Mouse (Mus musculus) gastrocnemius, postnatal 36 days (tissue): ENCODE data around the gene Fxyd7. TPM values are rescaled to one million over a fixed set of nuclear protein-coding genes. Genes with fewer than 3 reads are reported as not detected.

Experiments
- DNase-seq, 2 experiments: peaks; one replicate each; pipeline ENCODE4 v3.0.0; 2022
- intact Hi-C: fragments of 180-260 bp; cut with DNase I; formaldehyde crosslinking; loops from one replicate; pipeline ENCODE4 v1.15.1; 2025
- total RNA-seq, 2 experiments: library from RNA; stranded (reverse); gene quantifications; 2 replicates each; pipeline ENCODE4 v1.2.3; 2021

The Fxyd7 gene
- total RNA-seq, 2 experiments from 2014 or later = 1.7 to 1.8 TPM

DNA sequence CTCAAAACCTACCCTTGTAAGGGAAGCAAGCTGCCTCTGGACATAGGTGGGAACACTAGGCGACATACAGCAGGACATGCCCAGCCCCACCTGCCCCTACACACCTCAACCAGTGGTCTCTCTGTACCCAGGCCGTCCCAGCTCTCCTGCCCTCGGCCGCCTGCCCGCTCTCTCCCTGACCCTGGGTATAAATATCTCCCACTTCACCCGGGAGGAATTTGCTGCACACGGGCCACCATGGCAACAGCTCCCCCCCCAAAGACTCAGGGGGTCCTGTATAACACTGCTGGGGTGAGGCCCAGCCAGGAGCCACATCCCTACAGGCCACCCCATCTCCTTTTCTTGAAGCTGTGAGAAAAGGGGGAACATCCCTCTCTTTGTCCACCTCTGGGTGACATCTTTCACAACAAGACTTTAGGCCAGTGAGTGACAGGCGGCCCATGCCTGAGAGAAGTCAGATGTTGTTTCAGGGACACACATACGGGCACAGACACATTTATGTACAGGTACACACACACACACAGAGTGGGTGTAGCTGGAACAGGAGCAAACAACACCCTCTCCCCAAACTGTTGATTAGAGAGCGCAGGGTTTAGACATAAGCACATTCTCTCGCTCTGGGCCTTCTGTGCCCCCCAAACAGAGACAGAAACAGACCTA, 3.5 kb upstream of the Fxyd7 start:
- peak; percentile 61 to 65 for DNase-seq
- intact Hi-C loops = no loop called here

DNA sequence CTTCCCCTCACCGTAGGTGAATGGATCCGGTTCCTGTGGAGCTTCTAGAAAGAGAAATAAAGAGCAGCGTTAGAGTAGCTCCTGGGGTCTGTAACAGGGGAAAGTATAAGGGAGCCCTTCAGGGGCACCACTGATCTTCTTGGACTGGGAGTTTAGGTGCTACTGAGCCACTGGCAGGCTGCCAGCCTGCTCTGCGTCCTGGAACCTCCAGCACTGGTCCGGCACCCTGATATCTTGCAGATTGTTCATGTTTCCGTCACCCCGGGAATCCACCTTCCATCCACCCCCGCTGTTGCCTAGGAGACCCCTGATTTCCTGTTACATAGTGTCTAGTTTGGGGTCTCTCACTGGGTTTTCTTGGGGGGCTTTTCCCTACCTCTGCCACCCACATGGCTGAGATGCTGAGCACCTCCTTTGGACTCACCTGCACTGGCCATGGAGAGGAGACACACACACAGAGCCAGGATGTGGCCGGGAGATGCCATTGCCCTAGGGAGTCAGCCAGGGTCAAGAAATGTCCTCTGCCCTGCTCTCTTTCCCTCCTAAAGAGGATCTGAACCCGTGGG, 2.7 kb upstream of the Fxyd7 start:
- intact Hi-C loops = no loop called here
- DNase-seq = no peak

DNA sequence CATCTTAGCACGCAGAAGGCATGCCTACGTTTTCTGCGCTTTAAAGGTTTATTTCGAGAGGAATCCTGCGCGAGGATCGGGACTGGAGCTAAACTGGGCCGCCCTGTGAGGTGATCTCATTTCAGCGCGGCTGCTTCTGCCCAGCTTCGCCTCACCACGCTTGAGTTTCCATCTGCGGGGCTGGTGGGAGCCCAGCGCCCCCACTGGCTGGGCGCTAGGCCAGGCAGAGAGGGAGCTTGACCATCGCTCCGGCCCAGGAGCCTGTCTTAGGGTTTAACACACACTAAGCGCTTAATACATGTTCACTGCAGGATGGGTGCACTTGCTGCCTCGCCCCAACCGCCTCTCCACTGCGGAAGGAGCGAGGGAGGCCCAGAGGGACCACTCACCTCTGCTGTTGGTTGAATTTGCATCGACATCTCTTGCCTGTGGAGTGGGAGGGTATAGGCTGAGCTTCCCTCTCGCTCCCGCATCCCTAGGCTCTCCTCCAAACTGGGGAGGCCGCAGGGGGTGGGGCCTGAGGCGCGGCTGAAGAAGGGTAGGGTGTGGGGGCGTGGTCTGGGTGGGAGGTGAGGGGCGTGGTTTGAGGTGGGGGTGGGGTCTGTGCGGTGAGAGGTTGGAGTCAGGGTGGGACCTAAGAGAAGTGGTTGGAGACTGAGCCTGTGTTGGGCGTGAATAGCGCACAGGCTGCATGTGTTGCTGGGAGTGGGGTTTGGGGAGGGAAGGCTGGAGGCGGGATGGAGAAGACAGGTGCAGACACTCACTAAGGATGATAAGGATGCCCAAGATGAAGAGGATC, 1.6 kb upstream of the Fxyd7 start:
- peak in 1 of 2 experiments; percentile 44 for DNase-seq
- intact Hi-C loops = no loop called here

DNA sequence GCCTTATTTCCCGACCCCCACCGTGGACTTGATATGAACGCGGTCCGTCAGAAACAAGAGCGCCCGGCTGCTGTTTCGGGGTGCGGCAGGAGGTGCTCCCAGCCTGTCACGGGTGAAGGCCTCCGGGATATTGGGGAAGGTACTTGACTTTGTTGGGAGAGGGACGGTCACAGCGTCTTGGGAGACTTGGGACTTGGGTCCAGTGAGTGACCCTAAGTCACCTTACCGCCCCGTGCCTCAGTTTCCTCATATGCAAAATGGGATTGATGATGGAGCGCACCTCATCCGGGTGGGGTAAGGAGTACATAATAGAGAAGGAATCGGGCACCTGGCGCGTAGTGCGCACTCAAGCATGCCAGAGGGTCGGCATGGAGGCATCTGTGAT, 976 bp upstream of the Fxyd7 start:
- intact Hi-C loops = no loop called here

GRCm38 (mm10) chr7:31050921-31051320, 346 bp downstream of the Fxyd7 start:
- intact Hi-C loops = no loop called here
- no peak for DNase-seq

More for the DNA sequence above, 976 bp upstream of the Fxyd7 start:
- no peak for DNase-seq

- intact Hi-C loops = no loop called here
- DNase-seq = no peak
Measured at GRCm38 (mm10) chr7:31050487-31050886, 780 bp downstream of the Fxyd7 start.

DNA sequence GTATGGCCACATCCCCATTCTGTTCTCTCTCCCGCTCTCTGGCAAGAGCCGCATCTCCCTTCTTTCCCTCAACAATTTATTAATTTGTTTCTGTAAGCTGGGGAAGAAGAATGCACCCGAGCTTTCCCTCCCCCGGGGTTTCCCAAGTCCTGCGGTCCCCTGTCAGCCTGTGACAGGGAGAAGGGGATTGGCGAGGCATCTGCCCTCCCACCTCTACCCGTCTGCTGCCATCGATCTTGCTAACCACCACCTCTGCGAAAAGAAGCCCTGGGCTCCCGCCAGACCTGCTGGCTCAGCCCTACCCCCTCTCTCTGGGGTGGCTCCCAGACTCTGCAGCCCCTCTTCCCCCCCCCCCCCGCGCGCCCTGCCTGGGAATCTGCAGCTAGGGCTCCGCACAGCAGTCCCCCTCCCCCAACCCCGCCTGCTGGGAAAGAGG, 1.4 kb downstream of the Fxyd7 start:
- no peak for DNase-seq
- intact Hi-C loops = no loop called here

DNA sequence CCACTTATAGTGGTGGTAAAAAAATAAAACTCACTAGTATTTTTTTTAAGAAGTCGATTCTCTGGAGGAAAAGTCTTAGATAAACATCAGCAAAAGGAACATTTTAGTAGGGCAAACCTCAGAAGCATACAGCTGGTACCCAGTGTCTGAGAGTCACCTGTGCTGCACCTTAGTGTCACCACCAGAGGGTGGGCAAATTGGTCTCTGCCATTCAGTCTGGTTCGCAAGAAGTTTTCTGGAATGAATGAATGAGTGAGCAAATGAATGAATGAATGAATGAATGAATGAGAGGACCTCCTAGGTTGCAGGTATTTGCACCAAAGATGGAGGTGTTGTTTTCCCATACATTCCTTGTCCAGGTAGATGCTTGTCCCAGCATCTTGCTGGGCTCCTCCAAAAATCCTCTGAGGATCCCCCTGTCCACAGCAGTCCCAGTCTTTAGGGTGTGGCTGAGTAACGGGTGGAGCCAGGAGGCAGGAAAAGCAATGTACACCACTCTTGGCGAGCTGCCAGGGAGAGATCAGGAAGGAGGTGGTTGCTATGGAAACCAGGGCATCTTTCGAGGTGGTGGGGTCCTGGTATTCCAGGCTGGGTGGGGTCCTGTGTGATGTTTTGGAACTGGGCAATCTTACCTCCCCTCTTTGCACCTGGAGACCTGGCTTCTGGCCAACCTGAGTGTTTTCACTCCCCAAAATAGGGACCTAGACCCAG, 2.0 kb downstream of the Fxyd7 start:
- intact Hi-C loops = no loop called here
- no peak for DNase-seq

DNA sequence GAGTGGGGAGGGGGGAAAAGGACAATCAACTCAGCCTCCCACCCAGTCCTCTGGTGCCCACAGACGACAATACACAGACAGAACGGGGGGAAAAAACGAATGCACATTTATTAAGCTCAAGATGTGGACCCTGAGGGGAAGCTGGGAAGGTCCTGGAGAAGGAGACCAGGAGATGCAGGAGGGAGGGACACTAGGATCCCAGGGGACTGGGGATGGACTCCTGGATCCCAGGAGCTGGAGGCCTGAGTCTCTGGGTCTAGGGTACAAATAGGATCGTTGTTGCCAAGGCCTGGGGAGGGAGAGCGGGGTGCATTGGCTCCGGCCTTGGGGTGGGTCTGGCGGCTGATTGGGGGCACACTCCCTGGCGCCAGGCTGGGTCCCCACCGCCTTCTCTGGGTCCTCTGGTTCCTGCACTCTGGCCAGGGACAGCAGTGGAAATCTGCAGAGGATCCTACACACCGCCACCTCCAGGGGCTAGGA, 8.8 kb downstream of the Fxyd7 start, which contains the start of gene Fxyd5:
Gene Fxyd5 (minus strand): TSS at position 51 of the 480 bp plus-strand sequence.
- no peak for DNase-seq
- intact Hi-C loops = no loop called here

DNA sequence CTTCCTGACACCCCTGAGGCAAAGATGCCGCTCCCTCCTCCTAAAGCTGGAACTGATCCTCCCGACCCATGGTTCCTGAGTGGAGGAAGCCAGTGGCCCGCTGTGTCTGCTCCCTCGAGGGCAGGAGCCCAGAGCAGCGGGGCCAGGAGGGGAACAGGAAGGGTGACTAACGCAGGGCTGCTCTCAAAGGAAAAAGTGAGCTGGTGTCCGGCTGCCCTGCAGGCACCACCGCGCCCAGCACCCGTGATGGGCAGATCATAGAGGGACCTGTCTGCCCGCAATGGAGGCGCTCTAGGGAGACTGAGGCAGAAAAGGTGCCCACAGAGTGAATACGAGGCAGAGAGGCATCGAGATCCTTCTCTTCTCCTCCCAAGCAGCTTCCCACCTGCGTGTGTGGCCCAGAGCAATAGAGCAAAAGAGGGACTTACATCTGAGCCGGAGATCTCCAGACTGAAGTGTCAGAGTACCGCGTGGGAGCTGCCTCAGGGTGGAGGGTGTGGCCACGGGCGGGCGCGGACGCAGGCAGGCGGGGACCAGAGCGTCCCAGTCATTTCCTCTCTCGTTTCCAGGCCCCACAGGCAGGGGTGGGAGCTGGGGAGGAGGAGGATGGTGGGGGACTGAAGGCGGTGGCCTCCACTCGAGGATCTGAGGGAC, 9.5 kb downstream of the Fxyd7 start:
- intact Hi-C loops = no loop called here
- peak in 1 of 2 experiments; percentile 59 for DNase-seq

GRCm38 (mm10) chr7:31041023-31041407, 10.3 kb downstream of the Fxyd7 start:
- no peak for DNase-seq
- intact Hi-C loops = no loop called here

DNA sequence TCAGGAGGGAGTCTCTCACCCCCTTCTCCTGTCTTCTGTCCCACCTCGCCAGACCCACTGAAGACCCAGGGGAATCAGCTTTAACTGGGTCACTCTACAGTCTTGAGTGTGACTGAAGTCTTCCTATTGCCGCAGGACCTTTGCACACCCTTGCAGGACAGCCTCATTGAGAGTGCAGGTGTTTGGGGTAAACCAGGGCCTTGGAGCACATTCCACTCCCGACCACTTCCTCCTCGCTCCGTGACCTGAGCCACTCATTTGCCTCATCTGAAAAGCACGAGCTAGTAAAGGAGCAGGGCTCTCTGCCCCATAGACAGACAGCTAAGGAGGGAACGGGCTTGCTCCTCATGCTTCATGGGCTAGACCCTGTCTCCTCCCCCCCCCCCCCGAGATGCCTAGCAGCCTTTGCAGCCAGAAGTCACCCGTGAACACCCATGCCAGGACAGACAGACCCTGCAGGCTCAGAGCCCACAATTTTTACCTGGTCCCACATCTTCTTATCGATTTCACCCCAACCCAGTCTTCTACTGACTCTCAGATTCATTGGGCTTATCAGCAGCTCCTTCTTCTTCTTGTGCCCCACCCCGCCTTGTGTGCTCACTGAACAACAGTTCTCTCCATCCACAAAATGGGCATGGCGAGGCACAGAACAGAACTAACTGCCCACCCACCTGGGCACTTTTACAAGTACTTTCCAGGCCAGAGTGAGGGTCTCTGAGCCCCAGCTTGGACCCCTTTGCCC, 10.8 kb downstream of the Fxyd7 start:
- no peak for DNase-seq
- intact Hi-C loops = no loop called here

DNA sequence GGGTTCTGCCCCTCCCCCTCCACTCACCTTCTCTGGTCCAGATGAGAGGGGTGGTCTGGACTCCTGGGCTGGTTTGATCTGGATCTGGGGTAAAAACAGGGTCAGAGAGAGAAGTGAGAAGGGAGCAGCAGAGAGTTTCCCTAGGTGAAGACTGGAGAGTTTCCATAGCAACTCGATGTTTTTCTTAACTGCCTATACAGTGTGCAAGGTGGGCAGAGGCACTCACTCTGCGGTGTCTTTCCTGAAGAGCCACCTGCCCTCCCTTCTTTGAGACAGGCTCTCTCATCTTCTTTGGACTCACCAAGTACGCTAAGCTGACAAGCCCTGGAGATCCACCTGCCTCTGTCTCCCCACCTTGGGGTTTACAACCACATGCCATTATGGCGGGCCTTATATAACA, 12.3 kb downstream of the Fxyd7 start:
- intact Hi-C loops = no loop called here
- DNase-seq = no peak

- no peak for DNase-seq
- intact Hi-C loops = no loop called here
Measured at GRCm38 (mm10) chr7:31037675-31038074, 13.6 kb downstream of the Fxyd7 start.

DNA sequence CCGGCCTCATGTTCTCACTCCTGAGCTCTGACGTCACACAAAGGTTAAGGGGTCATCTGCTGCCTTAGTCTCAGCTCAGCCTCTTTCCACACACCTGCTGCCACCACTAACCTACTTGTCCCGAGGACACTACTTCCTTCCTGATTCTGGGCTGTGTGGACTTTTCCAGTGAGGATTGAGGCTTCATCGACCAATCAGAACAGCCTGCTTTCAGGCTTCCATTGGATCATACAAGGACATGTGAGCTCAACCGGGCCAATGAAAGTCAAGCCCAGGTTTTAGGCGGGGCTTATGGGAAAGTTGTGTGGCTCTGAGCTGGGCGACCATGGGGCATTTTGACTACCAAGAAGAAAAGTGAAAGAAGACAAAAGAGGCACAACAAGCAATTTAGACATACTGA, 14.3 kb downstream of the Fxyd7 start:
- no peak for DNase-seq
- intact Hi-C loops = no loop called here

- no peak for DNase-seq
- intact Hi-C loops = no loop called here
Measured at GRCm38 (mm10) chr7:31035291-31035690, 16.0 kb downstream of the Fxyd7 start.

- intact Hi-C loops = no loop called here
- DNase-seq = no peak
Measured at GRCm38 (mm10) chr7:31034789-31035188, 16.5 kb downstream of the Fxyd7 start.

DNA sequence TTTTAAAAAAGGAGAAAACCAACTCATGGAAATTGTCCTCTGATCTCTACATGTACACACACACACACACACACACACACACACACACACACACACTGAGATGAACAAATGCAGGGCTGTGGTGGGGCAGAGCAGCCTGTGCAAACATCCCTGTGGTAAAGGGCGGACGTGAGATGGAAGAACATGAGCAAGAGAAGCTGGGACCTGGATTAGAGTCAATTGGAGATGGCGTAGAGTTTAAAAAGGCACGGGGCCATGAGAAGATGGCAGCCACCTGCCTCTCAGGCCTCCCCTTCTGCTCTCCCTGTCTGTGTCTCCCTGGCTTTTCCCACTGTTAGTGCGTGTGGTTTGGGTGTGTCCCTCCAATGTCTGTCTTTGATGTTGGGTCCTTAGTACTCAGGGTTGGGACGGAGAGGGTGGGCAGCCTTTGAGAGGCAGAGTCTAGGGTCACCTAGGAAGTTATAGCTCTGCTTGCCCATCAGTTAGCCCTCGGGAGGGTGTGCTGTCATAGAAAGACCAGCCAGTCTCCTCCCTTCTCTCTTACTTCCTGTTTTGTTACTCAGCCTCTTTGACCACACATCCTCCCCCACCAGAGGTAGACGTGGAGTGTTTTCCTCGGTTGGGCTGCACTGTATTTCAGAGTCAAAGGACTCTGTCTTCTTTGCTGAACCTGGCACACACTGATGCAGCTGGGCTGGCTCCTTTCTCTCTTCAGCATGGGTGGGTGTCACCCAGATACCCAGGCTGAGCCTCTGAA, 17.7 kb downstream of the Fxyd7 start:
- intact Hi-C loops = no loop called here
- no peak for DNase-seq

GRCm38 (mm10) chr7:31031731-31032130, 19.5 kb downstream of the Fxyd7 start:
- no peak for DNase-seq
- intact Hi-C loops = no loop called here
